Mouse (Mus musculus): Measurements from ENCODE around the gene Ppp1r10. TPM values are rescaled to one million over a fixed set of nuclear protein-coding genes. Genes with fewer than 3 reads are reported as not detected.
A peak's percentile ranks its signal among the peaks of the same experiment; 100 is the strongest.

The Ppp1r10 gene
- total and polyA plus RNA-seq, 3 experiments = 14.5 to 70.3 (median 31.6) TPM

DNA sequence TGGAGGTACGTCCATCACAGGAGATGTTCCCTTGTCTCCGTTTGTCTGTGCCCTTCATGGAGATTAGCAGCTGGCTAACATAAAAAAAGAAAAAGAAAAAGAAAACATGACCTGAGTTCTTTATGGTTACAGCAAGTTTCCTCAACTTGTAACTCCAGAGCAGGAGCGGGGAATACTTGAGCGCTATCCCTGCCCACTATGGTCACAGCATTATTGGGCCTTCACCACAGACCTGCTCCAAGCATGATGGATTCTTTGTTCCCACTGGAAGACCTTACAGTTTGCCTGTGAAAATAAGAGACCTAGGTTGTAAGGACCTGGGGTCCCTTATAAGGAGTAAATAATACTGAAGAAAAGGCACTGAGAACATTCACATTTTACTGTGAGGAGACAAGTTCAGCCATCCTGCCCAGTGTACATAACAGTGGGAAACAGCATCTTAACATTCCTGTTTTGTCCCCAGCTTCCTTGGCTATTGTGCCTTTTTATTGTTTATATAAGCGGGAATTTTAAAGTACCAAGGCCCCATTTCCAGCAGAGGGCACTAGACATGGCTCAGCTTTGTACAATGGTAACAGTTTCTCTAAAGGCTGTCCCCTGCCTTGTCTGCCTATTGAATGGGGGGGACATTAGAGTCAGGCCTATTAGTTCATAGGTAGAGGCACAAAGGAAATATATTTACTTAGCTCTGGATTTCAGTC, 4.8 kb downstream of the Ppp1r10 start:
- peak; percentile 46 for DNase-seq (ENCODE audit: extremely low read depth)
- dilution Hi-C loops (cut with MboI; ENCODE audit: extremely low pct_ligation_motif_present, extremely low pct_unique_long_range_greater_than_20kb, low sequenced_read_pairs) (no loop called here), in situ Hi-C loops (cut with MboI; ENCODE audit: low pct_ligation_motif_present, low pct_unique_long_range_greater_than_20kb, low sequenced_read_pairs) (no loop called here)
- peaks cover 27% of the 10 kb centered on the region for H3K79me2 ChIP-seq (replicated peaks; ENCODE audit: control insufficient read depth, extremely low read depth, insufficient read depth, poor library complexity, severe bottlenecking)
- H3K4me1 ChIP-seq (ENCODE audit: control insufficient read depth in 1 of 2, insufficient read depth in 2 of 2) = peaks cover 6 to 47% of the 10 kb centered on the region in 2 experiments; a peak in 3 of 4 replicates
- TF ChIP-seq USF1 (IDR thresholded peaks at IDR 0.05; ENCODE audit: low read depth, low read length) (no peak), HCFC1 (IDR thresholded peaks at IDR 0.05; ENCODE audit: low read depth, low read length) (no peak), RAD21 (IDR thresholded peaks at IDR 0.05; ENCODE audit: low read depth, low read length) (no peak), MAFK (IDR thresholded peaks at IDR 0.05; ENCODE audit: insufficient replicate concordance, low read length) (no peak), GABPA (IDR thresholded peaks at IDR 0.05; ENCODE audit: insufficient replicate concordance, low read depth, low read length) (no peak), CTCF (conservative IDR thresholded peaks at IDR 0.05 in 1 of 2, IDR thresholded peaks at IDR 0.05 in 1 of 2; ENCODE audit: low read depth in 2 of 2, low read length in 2 of 2) (peak; percentile 30 to 61; a peak in 2 of 4 replicates), RCOR1 (conservative IDR thresholded peaks at IDR 0.05; ENCODE audit: low read depth, low read length) (no peak), IRF4 (IDR thresholded peaks at IDR 0.05; ENCODE audit: low read depth, low read length) (no peak), MEF2A (IDR thresholded peaks at IDR 0.05; ENCODE audit: borderline replicate concordance, low read depth, low read length) (no peak), EP300 (IDR thresholded peaks at IDR 0.05; ENCODE audit: low read length) (no peak), USF2 (conservative IDR thresholded peaks at IDR 0.05; ENCODE audit: low read depth, low read length) (no peak), SMC3 (IDR thresholded peaks at IDR 0.05; ENCODE audit: low read depth, low read length) (peak; percentile 16; the same call in 1 of the 2 replicates), ZMIZ1 (IDR thresholded peaks at IDR 0.05; ENCODE audit: low read depth, low read length) (peak; percentile 20; the same call in 1 of the 2 replicates), PAX5 (IDR thresholded peaks at IDR 0.05; ENCODE audit: low read length) (no peak), JUN (IDR thresholded peaks at IDR 0.05; ENCODE audit: insufficient read depth, low read depth, low read length) (no peak), KAT2A (IDR thresholded peaks at IDR 0.05; ENCODE audit: insufficient replicate concordance, low read length) (no peak), TCF12 (IDR thresholded peaks at IDR 0.05; ENCODE audit: low read depth, low read length) (no peak), ZKSCAN1 (IDR thresholded peaks at IDR 0.05; ENCODE audit: borderline replicate concordance, low read depth, low read length) (no peak), MYC (IDR thresholded peaks at IDR 0.05; ENCODE audit: low read depth, low read length) (0 out of 2 replicates have a peak, but pooled peaks have one; percentile 10), CHD1 (IDR thresholded peaks at IDR 0.05; ENCODE audit: low read depth, low read length) (no peak), CHD2 (IDR thresholded peaks at IDR 0.05; ENCODE audit: low read length) (no peak), JUND (conservative IDR thresholded peaks at IDR 0.05; ENCODE audit: low read depth, low read length) (no peak), E2F4 (IDR thresholded peaks at IDR 0.05; ENCODE audit: insufficient replicate concordance, low read depth, low read length) (no peak), POLR2A (IDR thresholded peaks at IDR 0.05; ENCODE audit: low read depth, low read length) (no peak; the same call in none of the 2 replicates), ELF1 (IDR thresholded peaks at IDR 0.05; ENCODE audit: low read depth, low read length) (no peak), ZNF384 (IDR thresholded peaks at IDR 0.05; ENCODE audit: low read depth, low read length) (no peak), POLR2AphosphoS2 (IDR thresholded peaks at IDR 0.05; ENCODE audit: low read depth, low read length) (peak; percentile 84; the same call in 1 of the 2 replicates)
- no peak overlapping the region for H3K4me3 ChIP-seq (replicated peaks in 1 of 3; ENCODE audit: low read depth in 2 of 3, low read length in 2 of 3, poor library complexity in 1 of 3)
- H3K27ac ChIP-seq (ENCODE audit: insufficient read depth, low read depth) = no peak overlapping the region
- peaks cover 32 to 70% of the 10 kb centered on the region in 2 experiments for H3K36me3 ChIP-seq (replicated peaks in 1 of 2; ENCODE audit: control insufficient read depth in 1 of 2, insufficient read depth in 1 of 2, low read length in 1 of 2)
- no peak overlapping the region for H3K4me2 ChIP-seq (ENCODE audit: insufficient read depth, low read depth, poor library complexity, severe bottlenecking)
- H3K9ac ChIP-seq (ENCODE audit: insufficient read depth, low read depth) = peak overlapping the region; percentile 46; the same call in 1 of the 2 replicates
- no peaks in the 10 kb centered on the region for H3K9me3 ChIP-seq (replicated peaks; ENCODE audit: low read length)
- no peaks in the 10 kb centered on the region for H3K27me3 ChIP-seq (replicated peaks)

Measured in CH12.LX (cell line).